Mouse (Mus musculus) G1E (cell line): ENCODE measurements around the gene Dpp7.

Experiments used
- CTCF ChIP-seq: IDR thresholded peaks from 2 replicates; pipeline ENCODE4 v1.5.1; 2012; ENCODE audit warnings: low read depth, low read length, inconsistent platforms, mixed read lengths
- GATA1 ChIP-seq: IDR thresholded peaks from 2 replicates; pipeline ENCODE4 v1.6.1; 2012; ENCODE audit warnings: borderline replicate concordance, low read length, inconsistent platforms, mixed read lengths
- GATA2 ChIP-seq: IDR thresholded peaks from 2 replicates; pipeline ENCODE4 v1.6.1; 2012; ENCODE audit warnings: low read depth, low read length, inconsistent platforms, borderline replicate concordance
- POLR2AphosphoS5 ChIP-seq: IDR thresholded peaks from 2 replicates; pipeline ENCODE4 v1.6.1; 2012; ENCODE audit warnings: low read depth, low read length, inconsistent platforms; ENCODE audit not compliant: insufficient replicate concordance
- TAL1 ChIP-seq: conservative IDR thresholded peaks from 2 replicates; pipeline ENCODE4 v1.6.1; 2012; ENCODE audit warnings: low read depth, low read length, inconsistent platforms, mixed read lengths

DNA sequence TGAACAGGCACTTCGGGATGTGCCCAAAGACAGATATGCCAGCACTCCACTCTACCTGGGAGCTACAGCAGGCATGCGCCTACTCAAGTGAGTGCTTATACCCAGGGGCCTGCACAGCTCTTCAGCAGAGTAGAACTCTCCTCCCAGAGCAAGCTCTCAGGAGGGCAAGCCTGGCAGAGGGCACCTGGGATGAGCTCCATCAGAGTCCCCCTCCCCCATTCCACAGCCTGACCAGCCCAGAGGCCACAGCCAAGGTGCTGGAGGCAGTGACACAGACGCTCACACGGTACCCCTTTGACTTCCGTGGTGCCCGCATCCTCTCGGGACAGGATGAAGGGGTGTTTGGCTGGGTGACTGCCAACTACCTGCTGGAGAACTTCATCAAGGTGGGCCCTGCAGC lies 41.9 kb upstream of the Dpp7 start:
- no peak for TF ChIP-seq GATA1
- no peak for TF ChIP-seq CTCF
- no peak for TF ChIP-seq TAL1
- no peak for TF ChIP-seq GATA2
- TF ChIP-seq POLR2AphosphoS5, result no peak
